Mouse (Mus musculus) inflammation-experienced regulatory T-cells (primary cell): ENCODE results near the gene Tctex1d1. TPM values are rescaled to one million over a fixed set of nuclear protein-coding genes. Genes with fewer than 3 reads are reported as not detected.

Experiments
- polyA plus RNA-seq, 2 experiments: library from polyadenylated mRNA; unstranded; fragments of 100-300 nt; shearing (Covaris generic); gene quantifications; one replicate each; pipeline ENCODE4 v1.2.1; 2017

Tctex1d1 gene
- 1 to 10 TPM in 1 of 2 experiments, under 1 TPM in 1; 0.27 to 2.7 TPM for polyA plus RNA-seq

DNA sequence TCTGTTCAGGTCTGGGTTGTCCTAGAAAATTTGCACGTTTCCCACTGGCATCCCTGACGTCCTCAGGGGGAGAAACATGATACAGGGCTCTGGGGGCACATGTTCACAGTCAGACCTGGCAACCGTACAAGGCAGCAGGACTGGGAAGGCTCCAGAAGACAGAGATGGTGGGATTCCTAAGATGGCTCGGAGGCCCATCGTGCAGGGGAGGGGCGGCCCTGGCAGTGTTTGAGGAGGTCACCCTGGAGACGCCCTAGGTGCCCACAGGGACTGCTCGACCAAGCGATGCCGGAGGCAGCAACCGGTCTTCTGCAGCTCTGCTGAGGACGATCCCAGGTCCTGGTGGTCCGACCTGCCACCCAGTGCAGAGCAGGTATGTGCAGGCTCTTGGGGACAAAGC, at the start of gene Tctex1d1:
Gene Tctex1d1, plus strand, starts transcription at position 167 of the 400 bp plus-strand sequence.

DNA sequence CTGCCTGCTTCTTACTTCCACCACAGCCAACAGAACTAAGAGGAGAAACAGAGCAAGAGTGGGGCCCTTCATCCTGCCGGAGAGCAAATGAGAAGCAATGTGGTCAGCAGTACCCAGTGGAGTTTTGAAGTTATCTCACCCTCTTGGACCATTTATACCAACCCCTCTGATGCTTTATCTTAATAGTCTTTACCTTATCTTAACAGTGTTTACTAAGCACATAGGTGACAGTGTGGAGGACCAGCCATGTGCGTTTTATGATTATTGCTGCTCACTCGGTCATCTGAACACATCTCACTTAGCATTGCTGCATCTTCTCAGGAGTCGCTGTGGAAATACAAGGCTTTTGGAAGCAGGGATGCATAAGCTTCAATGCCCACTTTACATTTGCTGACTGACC, 48.2 kb downstream of the Tctex1d1 start, which contains the start of gene Insl5:
Gene Insl5, minus strand, starts transcription at position 222 of the 400 bp plus-strand sequence.

Other genes starting within 250 kb of the Tctex1d1 start
- gene Sgip1, start 237.3 kb upstream of the Tctex1d1 start, polyA plus RNA-seq = 1 to 10 TPM; 1.5 to 4.4 TPM
- gene Insl5, start 48.2 kb downstream of the Tctex1d1 start, polyA plus RNA-seq = under 1 TPM in 1 of 2 experiments, not detected in 1; 0.98 TPM
- gene Mier1, start 135.8 kb downstream of the Tctex1d1 start, polyA plus RNA-seq = 10 to 100 TPM; 47.6 to 68.6 TPM
- 1 to 10 TPM; 1.7 to 6.4 TPM for gene Wdr78, start 135.9 kb downstream of the Tctex1d1 start, polyA plus RNA-seq
- gene Slc35d1, start 236.6 kb downstream of the Tctex1d1 start, polyA plus RNA-seq = 10 to 100 TPM; 21.0 to 27.8 TPM